Mouse (Mus musculus) heart, adult 2 months (tissue): ENCODE data around the gene Pop7.

Experiments
- CTCF ChIP-seq: fragments of 200-600 bp; IDR thresholded peaks from 2 replicates; pipeline ENCODE4 v1.8.1; 2022; ENCODE audit warnings: antibody characterized with exemption, mild to moderate bottlenecking, moderate library complexity
- EP300 ChIP-seq: fragments of 200-500 bp; IDR thresholded peaks from 2 replicates; pipeline ENCODE4 v1.6.1; 2011; ENCODE audit warnings: low read depth, low read length, control low read depth; ENCODE audit not compliant: insufficient read depth
- POLR2A ChIP-seq: fragments of 200-500 bp; IDR thresholded peaks from 2 replicates; pipeline ENCODE4 v1.6.1; 2011; ENCODE audit warnings: mild to moderate bottlenecking, low read depth, low read length, control low read depth; ENCODE audit not compliant: insufficient read depth

GRCm38 (mm10) chr5:137524671-137525070 lies 22.4 kb upstream of the Pop7 start:
- no peak for TF ChIP-seq CTCF
- TF ChIP-seq EP300: no peak
- no peak for TF ChIP-seq POLR2A
